Mouse (Mus musculus) cerebellum, adult 9-11 months (tissue): ENCODE measurements around the gene Siglec1.
"Not testable (repeated sequence)": the region's sequence is repeated elsewhere in the genome, so short reads cannot be mapped to it uniquely, and the experiment has no call there.

Experiments used
- DNase-seq: peaks from one replicate; pipeline ENCODE4 v3.0.0; 2022

Siglec1 gene

GRCm38 (mm10) chr2:131086667-131087390, at the start of gene Siglec1:
Gene Siglec1, minus strand, starts transcription at chr2:131086765.
- DNase-seq, result no peak

GRCm38 (mm10) chr2:131135521-131136139, 49.1 kb upstream of the Siglec1 start:
- DNase-seq, result no peak

- DNase-seq, result no peak
These were observed 48.3 kb upstream of the Siglec1 start for GRCm38 (mm10) chr2:131134826-131135400.

- no peak for DNase-seq
These were observed 47.8 kb upstream of the Siglec1 start for GRCm38 (mm10) chr2:131134381-131134780.

- no peak for DNase-seq
These were observed 46.5 kb upstream of the Siglec1 start, which contains the start of gene Gm11037 for GRCm38 (mm10) chr2:131132930-131133547. Gene Gm11037, plus strand, starts transcription at chr2:131133497.

DNA sequence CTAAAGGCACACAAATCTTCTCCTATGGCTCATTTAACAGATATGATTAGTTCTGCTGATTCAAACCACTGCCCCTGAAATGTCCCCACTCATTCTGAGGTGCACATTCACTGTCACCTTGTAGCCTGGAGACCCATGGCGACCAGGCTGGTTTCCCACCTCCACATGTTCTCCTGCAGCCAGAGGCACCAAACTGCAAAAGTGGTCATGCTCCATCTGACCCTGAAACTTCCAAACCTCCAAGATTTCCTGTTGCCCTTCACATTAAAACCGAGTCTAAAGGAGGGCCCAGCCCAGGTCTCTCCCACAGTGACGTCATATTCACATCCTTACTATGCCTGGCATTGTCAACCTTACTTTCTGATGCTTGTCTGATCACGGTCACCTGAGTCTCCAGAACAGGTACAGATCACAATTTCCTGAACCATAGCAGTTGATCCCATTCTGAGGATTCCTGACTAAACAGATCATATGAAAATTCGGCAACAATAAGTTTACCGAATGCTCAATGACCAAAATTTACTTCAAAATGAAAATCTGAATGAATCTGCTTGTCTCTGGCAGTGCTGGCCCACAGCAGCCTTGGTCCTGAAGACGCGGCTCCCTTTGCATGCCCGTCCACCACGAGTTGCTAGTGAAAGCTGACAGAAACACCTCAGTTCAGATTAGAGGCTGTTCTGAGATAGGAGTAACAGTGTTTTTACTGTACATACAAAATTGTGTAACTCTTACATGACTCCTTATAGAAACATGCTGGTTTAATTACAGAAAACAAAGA, 45.7 kb upstream of the Siglec1 start:
- no peak for DNase-seq

- no peak for DNase-seq
These were observed 44.3 kb upstream of the Siglec1 start for GRCm38 (mm10) chr2:131130849-131131248.

DNA sequence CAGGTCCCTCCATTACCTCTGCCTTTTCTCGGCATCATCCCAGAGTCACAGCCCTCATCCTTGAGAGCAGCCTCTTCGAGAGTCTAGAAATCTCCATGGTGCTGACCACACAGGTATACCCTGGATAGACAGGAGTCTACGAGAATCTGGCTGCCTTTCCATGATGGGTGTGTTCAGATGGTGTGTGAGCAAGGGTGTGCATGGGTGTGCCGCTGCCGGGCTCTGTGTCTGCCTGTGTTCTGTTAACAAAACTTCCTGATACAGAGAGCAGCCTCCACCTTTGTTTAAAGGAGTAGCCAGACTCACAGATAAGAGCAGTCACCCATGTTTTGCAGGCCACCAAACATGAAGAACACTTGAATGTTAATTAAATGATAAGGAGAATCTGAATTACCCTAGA, 43.3 kb upstream of the Siglec1 start:
- no peak for DNase-seq

DNA sequence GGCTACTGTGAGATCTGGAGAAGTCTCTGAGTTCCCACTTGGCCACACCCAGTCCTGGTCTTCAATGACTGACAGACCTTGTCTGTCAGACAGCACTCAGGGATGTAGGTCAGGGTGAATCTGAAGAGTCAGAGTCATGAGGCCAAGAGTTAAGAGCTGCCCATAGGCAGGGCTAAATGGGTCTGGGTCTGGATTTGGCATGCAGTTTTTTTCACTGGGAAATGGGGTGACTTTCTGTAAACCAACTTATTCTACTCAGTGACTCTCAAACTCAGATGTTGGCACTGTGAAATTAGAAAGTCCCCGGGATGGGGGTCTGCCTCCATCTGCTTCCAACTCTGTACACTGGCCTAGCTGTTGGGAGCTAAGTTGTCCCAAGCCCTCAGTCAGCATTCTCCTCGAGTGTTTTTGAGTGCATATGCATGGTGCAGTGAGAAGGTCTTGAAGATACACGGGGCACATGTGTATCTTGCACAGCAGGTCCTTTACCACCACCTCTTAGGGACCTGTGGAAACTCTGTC, 42.1 kb upstream of the Siglec1 start:
- no peak for DNase-seq

GRCm38 (mm10) chr2:131128211-131128610, 41.6 kb upstream of the Siglec1 start:
- DNase-seq, result no peak

- DNase-seq, result no peak
These were observed 40.7 kb upstream of the Siglec1 start, which contains the start of gene Hspa12b for GRCm38 (mm10) chr2:131127161-131127730. Gene Hspa12b, plus strand, starts transcription at chr2:131127280.

DNA sequence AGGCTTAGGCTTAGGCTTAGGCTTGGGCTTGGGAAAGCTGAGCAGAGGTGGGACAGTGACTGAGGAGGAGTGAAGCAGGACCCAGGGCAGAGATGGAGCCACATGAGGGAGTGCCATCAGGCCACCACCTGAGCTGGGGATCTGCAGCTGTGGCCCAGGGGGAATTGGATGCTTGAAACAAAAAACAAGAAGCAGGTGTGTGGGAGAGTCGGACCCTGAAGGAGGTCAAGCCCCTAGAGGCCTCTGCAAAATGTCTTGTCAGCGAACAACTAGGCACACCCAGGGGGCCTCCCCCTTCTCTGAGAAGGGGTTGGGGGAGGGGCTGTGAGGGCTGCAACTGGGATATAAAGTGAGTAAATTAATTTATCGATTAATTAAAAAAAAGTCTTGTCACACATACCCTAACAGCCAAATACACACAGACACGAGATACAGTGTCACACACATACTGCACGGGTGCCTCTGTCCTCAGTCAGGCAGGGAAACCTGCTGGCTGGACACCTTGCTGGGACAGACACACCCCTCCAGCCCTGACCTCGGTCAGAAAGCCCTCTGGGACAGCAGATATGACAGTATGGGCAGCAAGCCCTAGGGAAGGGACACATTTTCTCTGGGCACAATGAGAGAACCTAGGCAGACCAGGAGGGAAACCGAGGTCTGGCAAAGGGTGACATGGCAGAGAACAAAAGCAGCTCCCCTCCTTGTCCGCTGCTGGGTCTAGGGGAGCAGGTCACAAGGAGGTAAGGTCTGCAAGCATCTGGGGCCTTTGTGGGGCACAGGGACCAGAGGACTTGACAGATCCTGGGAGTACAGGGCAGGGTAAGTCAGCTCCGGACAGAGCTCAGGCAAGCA, 39.6 kb upstream of the Siglec1 start:
- no peak for DNase-seq

GRCm38 (mm10) chr2:131125157-131125963, 38.8 kb upstream of the Siglec1 start:
- no peak for DNase-seq

DNA sequence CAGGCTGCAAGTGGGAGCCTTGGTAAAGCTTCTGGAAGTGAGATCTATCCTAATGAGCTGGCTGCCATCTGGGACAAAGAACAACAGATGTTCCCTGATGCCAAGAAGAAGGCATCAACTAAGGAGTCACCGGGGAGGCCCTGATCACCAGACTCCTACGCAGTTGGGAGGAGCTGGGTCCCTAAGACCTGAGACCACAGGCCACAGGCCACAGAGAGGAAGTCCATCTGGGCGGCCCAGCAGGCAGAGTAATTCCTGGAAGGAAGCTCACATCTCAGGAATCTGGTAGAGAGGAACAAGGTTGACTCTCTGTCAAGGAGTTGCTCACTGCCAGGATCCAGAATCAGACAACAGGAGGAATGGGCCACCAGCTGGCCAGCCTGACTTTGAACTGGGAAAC, 37.6 kb upstream of the Siglec1 start:
- DNase-seq, result no peak

- no peak for DNase-seq
These were observed 32.5 kb upstream of the Siglec1 start for GRCm38 (mm10) chr2:131118968-131119574.

DNA sequence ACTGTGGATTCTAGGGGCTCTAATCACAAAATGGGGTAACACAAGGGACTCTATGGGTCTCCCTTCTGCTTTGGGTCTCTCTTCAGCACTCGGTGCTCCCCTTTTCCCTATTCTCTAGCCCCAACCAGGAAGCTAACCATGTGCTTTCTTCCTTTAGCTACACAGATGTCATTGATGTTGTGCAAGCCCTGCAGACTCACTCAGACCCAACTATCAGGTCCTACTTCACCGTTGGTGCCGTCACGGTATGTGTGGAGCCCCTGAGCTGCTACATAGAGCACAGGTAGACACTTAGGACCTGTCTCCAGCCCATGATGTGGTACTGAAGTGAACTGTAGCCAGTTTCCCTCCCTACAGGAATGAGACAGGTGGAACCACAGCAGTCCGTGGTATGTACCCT, 19.4 kb upstream of the Siglec1 start:
- DNase-seq, result no peak

GRCm38 (mm10) chr2:131105061-131105460, 18.5 kb upstream of the Siglec1 start:
- not testable (repeated sequence) for DNase-seq

DNA sequence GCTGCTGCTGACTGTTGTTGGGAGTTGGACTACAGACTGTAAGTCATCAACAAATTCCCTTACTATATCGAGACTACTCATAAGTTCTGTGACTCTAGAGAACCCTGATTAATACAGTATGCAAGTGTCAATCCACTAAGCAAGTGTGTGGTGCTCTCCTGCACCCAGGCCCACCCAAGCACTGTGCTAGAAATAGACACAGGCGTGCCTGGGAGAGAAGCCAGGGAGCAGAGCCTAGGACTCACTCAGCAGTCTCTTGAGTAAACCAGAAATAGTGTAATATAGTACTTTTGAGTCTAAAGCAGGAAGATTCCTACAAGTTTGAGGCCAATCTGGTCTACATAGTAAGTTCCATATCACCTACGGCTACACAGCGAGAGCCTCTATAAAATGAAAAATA, 17.5 kb upstream of the Siglec1 start:
- DNase-seq, result no peak

DNA sequence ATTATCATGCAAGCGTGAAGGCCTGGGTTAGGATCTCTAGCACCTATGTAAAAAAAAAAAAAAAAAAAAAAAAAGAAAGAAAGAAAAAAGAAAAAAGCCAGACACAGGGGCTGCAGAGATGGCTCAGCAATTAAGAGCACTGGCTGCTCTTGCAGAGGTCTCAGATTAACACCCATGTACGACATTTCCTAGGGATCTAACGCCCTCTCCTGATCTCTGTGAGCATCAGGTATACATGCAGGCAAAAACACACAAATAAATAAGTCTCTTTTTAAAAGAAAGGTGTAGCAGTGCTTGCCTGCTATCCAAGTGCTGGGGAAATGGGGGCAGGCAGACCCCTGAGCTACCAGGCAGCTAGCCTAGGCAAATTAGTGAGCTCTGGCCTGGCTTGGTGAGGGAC, 15.0 kb upstream of the Siglec1 start:
- DNase-seq, result no peak

- no peak for DNase-seq
These were observed 10.5 kb upstream of the Siglec1 start for GRCm38 (mm10) chr2:131097087-131097486.
